In genomic region chr9:21022726-21023125, GRCm38 (mm10) we compare ENCODE assay signal across 1 mouse cellular context.
TF ChIP-seq lines count a peak whose summit lies in the region.

No protein-coding gene starts in this region.

TF ChIP-seq in CH12.LX, 34 proteins besides CTCF, POLR2A, EP300 and RAD21 (continued from another document):
- TF ChIP-seq HCFC1 (IDR thresholded peaks at IDR 0.05; ENCODE audit: low read depth, low read length) = no peak
- TF ChIP-seq MXI1 (IDR thresholded peaks at IDR 0.05; ENCODE audit: low read depth, low read length) = no peak
- TF ChIP-seq TCF12 (IDR thresholded peaks at IDR 0.05; ENCODE audit: low read depth, low read length) = no peak
- no peak for TF ChIP-seq USF2 (conservative IDR thresholded peaks at IDR 0.05; ENCODE audit: low read depth, low read length)
- TF ChIP-seq CHD1 (IDR thresholded peaks at IDR 0.05; ENCODE audit: low read depth, low read length) = no peak
- no peak for TF ChIP-seq BHLHE40 (IDR thresholded peaks at IDR 0.05; ENCODE audit: low read depth, low read length)
